Mouse (Mus musculus): ENCODE results near the gene Ablim1.

The Ablim1 gene

GRCm38 (mm10) chr19:57212406-57212805, 102.3 kb downstream of the Ablim1 start:
- DNase-seq, result no peak

DNA sequence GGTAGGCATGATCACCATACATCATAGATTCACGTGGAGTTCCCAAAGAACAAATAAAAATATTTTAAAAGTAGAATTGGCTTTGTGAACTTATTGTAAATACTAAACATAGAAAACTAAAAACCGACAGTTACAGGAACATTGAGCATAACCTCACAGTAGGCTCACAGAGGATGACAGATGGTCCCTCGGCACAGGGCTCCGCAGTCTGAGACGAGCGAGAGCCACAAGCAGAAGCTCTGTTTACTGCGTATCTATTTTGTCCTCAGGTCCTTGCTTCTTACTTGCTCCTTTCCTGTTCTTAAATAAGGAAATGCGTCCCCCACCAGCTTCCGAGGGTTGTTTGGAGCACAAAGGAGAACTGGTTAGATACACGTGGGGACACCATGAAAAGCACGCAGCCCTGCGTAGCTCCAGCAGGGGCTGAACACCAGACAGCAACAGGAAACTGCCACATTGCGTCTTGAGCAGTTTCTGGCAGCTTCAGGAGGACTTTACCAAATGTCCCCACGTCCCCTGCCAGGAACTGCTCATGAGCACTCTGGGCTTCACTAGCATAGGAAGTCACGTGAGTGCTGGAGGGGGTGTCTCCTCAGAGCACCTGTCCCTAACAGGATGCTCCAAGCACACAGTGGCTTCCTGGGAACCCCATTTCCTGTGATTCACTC, 103.1 kb downstream of the Ablim1 start:
- peak; percentile 29 for DNase-seq

DNA sequence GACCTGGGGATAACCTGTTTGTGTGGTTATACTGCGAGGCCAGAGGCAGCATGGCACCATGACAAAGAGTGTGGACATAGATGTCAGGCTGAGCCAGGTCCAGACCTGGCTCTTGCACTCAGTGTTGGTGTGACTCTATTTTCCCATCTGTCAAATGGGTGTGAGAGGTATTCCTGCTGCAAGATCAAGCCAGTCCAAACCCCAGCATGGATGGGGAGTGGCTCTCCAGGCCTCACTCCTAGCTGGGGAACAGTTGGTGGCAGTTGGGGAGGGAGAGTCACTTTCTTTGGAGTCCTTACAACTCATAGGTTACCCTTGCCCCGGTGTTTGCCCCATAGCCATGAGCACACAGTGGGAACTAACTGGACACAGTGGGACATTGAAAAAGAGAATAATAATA, 103.8 kb downstream of the Ablim1 start:
- no peak for DNase-seq

DNA sequence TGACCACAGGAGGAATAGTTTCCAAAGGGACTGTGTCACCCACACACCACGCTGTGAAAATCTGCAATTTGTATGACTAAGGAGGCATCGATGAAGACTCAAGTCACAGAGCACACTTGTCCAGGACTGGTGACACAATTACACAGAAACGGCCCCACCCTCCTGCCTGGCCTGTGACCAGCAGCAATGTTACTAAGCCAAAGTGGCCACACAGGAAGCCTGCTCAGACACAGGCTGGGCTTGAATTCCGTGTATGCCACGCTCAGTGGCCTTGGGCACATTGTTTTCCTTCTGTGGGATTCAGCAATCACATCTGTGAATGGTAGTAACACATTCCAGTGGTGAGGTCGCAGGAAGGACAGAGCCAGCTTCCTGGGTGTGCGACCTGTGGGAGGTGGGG, 110.6 kb downstream of the Ablim1 start:
- no peak for DNase-seq

DNA sequence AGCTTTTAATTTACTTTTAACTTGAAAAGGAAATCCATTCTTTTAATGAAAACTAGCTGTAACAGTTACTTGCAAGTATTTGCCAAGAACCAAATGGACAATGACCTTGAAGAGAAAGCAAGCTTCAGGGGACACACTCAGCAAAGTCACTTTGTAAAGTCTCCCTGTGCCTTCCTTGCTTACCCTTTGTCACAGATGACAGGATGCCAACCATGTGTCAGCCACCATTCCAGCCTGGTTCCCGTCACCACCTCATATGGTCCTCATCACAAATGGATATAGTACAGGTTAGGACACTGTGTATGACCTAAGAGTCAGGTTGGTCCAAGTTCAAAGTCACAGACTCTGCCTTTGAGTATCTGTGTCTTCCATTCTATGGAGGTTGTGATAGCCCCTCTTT, 112.2 kb downstream of the Ablim1 start:
- no peak for DNase-seq

GRCm38 (mm10) chr19:57201090-57201483, 113.6 kb downstream of the Ablim1 start:
- no peak for DNase-seq

DNA sequence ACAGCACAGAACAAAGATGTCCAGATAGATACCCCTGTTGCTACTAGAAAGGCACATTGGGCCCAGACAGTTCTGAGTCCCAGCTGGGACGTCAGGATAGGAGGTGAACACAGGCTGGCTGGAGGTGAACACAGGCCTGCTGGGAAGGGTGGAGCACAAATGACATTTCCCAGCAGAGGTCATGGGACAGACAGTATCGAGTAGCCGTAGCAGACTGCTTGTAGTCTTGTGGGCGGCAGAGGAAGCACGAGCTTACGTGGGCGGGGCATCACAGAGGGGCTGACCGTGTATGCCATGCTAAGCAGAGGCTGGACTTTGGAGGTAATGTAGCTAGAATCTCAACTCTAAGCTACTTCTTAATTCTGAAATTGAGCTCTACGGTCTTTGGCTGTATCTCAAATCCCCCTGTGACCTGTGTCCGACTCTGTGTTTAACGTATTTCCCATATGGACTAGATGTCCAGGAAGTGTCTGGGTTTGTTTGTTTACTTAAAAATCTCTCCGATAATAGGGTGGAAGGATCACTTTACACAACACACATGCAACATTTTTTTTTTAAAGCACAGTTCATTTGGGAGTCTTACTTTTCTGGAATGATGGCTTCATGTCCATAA, 114.1 kb downstream of the Ablim1 start:
- DNase-seq, result no peak

DNA sequence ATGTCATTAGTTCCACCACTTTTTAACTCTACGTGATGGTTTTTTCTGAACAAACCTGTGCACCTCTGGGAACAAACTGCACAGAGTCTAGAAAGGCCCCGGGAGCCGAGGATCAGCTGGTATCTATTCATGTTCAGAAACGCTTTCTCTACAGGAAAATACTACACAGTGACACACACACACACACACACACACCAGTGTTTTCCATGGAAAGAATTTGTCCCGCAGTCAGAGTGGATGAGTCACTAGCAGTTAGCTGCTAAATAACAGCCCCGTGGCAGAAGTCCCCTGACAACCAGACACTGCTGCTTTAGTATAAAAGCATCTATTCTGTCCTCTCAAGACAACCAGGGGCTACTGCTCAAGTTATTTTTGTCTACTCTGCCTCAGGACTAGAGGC, 115.4 kb downstream of the Ablim1 start:
- peak; percentile 14 for DNase-seq

GRCm38 (mm10) chr19:57198531-57198930, 116.2 kb downstream of the Ablim1 start:
- peak; percentile 11 for DNase-seq

GRCm38 (mm10) chr19:57198029-57198428, 116.7 kb downstream of the Ablim1 start:
- peak; percentile 19 for DNase-seq

- DNase-seq, result peak; percentile 61
Measured at GRCm38 (mm10) chr19:57197043-57197817, 117.5 kb downstream of the Ablim1 start.

GRCm38 (mm10) chr19:57196616-57197015, 118.1 kb downstream of the Ablim1 start:
- no peak for DNase-seq

DNA sequence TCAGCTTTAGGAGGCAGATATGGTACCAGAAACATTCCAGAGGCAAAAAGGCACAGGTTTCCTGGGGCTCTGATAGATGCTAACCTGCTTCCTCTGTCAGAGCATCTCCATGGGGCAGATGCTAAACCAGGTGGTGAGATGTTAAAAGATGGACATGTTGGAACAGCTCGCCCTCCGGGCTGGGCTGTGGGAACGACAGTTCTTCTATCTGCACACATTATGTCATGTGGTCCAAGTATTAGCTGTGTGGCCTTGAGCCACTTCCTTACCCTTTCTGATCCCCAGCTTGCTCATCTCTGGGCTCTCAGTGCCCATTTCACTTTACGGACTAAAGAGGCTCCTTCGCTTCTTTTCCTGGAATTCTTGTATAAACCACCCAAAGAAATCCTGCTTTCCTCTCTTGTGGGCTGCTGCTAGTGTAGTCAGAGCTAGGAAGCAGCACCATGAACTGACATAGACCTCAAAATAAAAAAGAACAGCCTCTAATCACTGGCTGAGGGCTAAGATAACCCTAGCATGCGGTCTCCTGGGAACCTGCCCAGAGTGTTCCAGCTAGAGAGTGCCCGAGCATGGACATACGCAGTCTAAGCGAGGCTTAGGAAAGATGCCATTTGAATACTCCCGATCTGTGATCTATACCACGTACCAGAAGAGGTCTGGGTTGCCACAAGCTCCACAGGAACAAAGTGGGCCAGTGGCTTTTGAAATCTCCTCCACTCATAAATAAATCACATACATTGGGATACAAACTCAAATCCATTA, 119.4 kb downstream of the Ablim1 start:
- no peak for DNase-seq

GRCm38 (mm10) chr19:57193958-57194357, 120.8 kb downstream of the Ablim1 start:
- no peak for DNase-seq

DNA sequence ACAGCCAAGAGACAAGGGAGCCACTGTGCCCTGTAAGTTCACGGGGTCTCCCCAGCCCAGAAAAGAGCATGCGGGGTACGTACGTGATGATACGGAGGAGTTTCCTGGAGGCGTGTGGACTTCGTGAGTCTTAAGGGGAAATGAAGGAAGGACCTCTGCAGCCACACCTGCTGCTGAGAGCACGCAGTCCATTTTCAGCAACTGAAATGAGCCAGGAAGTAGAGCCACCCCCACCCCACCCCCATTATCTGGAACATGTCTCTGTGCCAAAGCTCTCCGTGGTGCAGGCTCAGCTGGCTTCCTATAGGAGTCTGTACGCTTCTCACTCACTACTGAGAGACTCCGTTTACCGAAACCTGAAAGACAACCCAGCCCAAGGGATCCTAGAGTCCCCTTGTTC, 121.3 kb downstream of the Ablim1 start:
- no peak for DNase-seq

GRCm38 (mm10) chr19:57191109-57191508, 123.6 kb downstream of the Ablim1 start:
- DNase-seq, result peak; percentile 1

DNA sequence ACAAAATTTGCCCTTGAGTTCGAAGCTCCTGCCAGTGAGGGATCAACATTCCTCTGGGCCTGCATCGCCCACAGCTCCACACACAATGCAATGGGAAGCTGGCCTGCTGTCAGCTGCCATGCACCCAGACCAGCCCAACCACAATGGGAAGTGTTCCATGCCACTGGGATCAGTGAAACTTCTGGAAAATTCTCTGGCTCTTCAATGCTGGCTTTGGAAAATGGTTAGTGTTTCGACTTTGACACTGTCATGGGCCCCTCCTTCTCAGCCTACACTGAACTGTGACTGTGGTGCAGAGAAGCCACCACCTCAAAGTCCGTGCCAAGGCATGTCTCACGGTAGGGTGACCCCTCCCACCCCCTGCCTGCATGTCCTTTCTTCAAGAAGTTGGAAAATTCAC, 125.3 kb downstream of the Ablim1 start:
- DNase-seq, result no peak

- no peak for DNase-seq
Measured at GRCm38 (mm10) chr19:57188553-57188952, 126.2 kb downstream of the Ablim1 start.

- no peak for DNase-seq
Measured at GRCm38 (mm10) chr19:57185021-57185420, 129.7 kb downstream of the Ablim1 start.

DNA sequence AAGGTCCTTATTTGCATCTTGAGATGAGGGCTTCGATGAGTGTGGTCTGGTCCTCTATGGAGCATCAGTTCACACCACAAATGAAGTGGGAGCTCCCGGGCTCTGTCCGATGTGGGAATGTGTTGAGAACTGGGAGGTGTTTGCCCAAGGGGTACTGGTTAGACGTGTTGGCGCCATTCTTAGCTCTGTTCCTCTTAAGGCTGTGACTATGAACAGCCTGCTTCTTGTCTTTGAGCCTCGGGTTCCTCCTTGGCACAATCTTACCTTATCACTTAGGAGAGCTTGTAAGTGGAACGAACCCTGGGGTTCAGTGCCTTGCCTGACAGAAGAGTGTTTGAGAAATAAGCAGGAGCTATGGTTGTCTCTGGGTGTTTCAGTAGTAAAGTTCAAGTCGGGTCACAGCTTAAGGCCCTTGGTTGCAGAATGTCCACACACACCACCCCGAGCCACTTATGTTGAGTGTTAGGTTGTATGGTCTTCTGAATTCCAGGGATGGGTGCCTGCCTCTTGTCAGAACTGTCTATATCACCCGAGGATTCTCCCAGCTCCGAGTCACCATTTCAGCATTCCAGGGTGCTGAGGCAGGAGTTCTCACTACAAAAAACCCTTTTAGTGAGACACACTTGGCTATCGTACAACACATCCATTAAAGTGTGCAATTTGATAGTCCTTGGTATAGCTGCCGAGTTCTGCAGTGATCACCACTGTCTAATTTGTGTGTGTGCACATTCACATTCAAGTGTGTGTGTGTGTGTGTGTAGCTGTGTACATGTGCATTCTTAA, 131.6 kb downstream of the Ablim1 start:
- no peak for DNase-seq

- no peak for DNase-seq
Measured at GRCm38 (mm10) chr19:57181852-57182528, 132.7 kb downstream of the Ablim1 start.

GRCm38 (mm10) chr19:57181317-57181716, 133.4 kb downstream of the Ablim1 start:
- DNase-seq, result no peak

All from right cerebral cortex, postnatal 14 days (tissue).